Mouse (Mus musculus) 3T3-L1 (cell line): ENCODE results near the gene Wapl.

Experiments used
- DNase-seq: peaks from one replicate; pipeline ENCODE4 v3.0.0-alpha.2; 2015; ENCODE audit warnings: low read depth, low spot score

Gene Wapl

DNA sequence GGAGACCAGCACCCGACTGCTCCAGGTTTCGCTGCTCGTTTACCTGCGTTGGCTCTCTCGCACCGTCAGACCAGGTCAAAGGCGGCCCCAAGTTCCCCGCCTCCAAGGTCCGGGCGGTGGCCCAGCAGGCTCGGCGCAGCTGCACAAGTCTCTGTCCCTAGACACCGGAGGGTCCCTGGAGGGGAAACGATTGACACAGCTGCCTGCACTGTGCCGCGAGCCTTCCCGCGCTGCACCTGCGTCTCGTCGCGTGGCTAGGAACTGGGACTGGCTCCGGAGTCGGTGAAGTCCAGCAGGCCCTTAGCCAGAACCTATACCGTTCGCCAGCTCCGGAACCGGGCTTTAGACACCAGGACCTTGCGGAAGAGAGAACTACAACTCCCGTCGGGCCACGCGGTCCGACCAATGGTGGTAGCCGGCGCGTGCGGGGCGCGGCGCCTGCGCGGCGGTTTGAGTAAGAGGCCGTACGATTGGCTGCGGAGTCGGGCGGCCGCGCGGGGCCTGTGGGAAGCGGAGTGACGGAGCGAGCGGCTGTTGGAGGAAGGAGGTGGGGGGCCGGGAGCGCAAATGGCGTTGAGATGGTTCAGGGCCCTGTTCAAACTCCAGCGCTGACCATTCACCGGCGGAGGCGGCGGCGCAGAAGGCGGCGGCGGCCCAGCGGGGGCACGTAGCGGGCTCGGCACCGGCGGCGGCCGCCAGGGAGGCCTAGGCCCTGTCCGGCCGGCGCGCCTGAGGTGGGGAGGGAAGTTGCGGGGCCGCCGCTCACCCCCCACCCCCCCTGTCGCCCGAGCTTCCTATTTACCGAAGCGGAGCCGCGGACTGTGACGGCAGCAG, at the start of gene Wapl:
Gene Wapl, plus strand, starts transcription at position 534 of the 834 bp plus-strand sequence.
- peak; percentile 92 for DNase-seq

DNA sequence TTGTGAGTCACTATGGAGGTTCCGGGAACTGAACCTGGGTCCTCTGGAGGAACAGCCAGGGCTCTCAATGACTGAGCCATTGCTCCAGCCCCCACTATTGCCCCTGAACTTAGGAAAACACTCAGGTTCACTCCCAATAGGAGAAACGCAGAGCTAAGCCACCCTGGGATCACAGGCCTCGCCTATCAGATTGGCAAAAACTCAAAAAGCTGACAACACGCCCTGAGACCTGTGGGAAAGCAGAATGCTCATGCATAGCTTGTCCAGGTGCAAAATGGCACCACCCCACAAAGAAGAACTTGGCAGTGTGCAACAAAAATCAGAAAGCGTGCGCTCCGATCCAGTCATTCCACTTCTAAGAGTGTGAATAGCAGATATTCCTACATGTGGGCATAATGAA, 46.9 kb upstream of the Wapl start:
- no peak for DNase-seq

DNA sequence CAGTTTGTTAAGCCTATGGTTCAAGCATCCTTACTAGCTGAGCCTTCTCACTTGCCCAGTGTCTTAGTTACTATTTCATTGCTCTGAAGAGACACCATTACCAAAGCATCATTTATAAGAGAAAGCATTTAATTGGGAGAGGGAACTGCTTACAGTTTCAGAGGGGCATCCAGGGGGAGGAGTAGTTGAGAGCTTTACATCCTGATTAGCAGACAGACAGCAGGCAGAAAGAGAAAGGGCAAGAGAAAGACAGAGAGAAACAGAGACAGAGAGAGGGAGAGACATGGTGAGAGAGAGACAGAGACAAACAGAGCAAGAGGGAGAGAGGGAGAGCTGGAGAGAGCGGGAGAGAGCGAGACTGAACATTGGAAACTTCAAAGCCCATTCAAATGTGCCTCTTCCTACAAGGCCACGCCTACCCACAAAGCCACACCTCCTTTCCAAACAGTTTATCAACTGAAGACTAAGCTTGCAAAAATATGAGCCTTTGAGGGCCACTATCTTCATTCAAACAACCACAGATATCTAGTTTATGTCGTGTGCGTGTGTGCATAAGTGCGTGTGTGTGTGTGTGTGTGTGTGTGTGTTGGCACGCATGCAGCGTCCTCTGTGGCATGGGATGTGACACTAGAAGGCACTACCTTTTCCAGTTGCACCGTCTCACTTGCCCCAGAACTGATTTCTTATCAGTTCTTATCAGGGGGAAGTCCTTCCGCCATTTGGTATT, 40.8 kb upstream of the Wapl start:
- DNase-seq = no peak

DNA sequence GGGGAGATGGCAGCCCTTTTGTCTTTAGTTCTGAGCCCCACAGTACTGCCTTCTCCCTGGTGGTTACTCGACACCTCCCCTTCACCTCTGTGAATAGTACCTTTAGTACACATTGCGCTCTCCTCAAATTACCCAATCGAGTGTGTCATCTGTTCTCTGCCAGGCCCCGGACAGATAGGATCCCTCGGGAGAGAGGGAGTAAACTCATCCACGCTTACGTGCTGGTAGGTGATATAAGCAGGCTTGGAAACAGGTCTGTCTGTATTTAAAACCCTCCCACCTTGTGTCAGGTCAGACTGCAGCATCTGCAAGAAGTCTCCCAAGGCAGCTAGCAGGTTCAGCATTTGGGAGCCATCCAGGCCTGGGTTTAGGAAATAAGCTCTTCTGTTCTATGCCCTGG, 38.5 kb upstream of the Wapl start:
- DNase-seq = no peak

DNA sequence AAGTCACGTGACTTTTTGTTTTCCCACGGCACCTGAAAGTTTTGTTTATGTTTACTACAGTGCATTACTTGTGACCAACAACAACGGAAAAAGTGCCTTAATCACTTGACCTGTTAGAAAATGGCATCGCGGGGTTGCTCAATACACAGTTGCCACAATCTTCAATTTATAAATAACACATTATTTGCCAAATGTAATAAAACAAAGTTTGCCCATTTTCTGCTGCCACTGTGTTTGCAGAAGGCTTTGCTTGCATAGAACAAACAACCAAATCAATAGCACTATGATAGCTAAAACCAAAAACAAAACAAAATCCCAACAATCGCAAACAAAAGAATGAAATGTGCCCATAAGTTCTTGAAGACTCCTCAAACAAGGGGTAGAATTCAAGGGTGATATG, 38.0 kb upstream of the Wapl start:
- DNase-seq = no peak

DNA sequence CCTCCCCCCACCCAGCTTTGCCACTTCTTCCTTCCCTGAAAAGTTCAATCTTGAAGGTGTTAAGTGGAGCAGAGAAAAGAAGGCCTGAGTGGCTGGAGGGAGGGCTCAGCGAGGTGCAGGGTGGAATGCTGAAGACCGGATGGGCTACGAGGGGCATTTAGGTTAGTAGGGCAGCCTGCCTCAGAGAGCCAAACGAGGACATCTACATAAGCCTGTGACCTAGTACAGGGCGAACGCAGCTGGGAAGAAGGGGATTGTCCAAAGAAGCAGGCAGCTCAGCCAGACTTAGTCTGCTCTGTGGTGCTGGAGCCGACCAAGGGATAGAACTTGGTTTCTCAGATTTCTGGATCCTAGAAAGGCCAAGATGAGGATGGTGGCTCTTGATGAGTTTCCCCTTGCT, 29.6 kb upstream of the Wapl start:
- no peak for DNase-seq

DNA sequence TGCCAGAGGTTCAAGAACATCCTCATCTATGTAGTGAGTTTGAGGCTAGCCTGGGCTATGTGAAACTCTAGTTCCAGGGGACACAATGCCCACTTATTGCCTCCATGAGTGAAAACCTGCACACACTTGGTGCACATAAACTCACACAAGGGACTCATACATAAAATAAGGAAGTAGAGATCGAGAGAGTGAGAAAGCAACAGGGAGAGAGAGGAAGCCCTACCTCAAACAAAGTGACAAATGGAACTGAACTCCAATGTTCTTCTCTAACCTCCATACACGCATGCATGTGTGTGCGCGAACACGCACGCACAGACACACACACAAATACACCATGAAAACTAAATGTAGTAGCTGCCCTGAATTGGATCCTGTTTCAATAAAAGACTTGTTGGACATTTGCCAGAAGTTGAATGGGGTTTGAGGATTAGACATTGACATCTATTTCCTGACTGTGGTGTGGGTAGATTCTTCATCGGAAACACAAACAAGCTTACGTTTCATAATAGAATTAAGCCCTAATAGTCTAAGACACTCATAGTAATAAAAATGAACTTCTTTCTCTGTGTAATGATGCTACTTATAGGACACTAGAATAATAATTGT, 25.8 kb upstream of the Wapl start:
- DNase-seq = no peak

DNA sequence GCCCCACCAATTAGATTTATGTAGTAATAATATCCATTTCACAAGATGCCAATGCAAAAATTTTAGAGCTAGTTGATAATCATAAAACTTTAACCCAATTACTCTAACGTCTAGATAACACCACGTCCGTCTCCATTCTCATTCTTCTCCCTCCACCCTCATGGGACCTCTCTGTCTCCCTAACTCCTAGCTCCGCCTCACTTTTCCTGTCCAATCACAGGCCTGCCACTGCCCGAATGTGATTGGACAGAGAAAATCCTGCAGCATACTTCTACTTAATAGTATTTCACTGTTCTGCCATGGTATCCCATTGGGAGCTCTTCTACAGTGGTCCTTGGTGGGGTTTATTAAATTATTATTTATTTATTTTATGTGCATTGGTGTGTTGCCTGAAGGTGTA, 16.6 kb upstream of the Wapl start:
- DNase-seq = no peak

DNA sequence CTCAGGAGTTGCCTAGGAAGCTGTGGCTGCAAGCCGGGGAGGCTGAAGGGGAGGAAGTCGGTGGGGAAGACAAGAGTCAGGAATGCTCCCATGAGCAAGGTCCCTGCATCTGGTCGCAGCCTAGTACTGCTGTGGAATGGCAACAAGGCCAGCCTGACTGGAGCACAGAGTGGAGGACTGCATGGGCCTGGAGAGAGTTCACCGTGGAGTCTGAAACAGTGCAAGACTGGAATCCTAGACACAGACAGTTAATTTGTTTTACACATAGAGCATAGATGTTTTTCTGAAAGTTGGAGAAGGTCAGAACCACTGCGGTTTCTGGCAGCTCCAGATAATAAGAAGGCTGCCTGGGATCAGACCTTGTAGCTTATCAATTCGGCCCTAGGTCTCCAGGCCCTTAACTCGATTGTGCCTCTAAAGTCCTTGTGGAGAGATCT, 13.4 kb upstream of the Wapl start:
- no peak for DNase-seq

DNA sequence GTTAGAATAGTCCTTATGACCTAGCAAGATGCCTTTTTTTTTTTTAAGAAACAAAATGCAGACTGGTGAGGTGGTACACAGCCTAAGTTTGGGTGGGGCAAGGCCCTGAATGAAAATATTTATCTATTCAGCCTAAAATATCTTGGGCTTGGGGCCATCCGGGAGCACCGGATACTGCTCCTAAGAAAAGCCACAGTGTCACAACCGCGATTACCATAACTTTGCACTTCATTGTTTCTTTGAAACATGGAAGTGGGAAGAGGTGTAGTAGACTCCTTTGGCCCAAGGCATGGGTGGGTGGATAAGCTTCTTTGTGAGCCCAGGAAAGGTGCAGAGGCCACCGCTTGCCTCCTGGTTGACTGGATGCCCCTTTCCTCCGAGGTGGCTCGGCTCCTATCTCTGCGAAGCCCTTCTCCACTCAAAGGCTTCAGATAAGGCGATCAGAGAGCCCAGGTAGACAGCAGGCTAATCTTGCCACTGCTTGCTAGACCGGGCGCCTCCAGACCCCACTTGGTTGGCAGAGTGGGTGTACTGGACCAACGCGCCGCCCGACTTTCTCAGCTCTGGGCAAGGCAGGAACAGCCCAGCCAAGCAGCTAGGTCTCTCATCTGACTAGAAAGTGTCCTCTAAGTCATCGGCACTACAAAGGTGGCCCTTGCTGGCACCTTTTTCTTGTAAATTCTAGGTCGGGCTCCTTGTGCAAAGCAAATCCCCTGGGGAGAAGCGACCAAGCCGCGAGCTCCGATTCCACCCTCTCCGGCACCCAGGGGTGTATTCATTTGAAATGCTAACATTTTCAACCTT, 12.7 kb upstream of the Wapl start:
- DNase-seq = no peak

DNA sequence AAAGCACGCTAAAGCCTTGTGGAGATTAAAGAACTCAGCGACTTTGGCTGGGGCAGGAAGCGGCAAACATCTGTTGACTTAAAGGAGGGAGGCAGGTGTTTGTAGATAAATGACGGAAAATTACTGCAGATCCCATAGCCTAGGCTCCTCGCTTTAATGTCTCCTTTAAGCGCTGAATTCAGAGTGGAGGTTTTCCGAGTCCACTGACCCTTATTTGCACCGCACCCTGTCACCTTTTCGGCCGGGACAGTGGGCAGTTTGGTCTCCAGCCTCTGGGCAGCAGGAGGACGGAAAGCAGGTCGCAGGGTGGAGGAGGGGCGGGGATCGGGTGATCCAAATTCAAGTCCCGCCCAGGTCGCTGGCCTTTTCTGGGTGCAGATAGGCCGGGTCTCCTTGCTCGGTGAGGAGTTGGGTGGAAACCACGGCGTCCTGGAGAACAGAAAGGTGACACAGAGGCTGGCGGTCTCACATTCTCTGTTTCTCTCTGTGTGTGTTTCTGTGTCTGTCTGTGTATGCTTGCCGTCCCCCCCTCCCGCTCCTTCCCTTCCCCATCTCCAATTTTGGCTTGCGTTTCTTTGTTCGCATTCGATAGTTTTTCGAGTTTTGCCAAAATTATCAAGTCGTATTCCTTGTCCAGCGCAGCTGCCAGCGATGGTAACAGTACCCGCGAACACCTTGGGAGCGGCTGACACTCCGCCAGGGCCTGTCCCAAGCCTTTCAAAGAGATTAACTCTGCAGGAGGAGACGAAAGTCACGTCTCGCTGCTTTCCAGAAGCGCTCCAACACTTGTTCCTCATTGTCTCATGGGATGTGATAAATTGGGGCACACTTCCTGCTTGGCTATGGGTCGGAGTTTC, 11.9 kb upstream of the Wapl start:
- no peak for DNase-seq

DNA sequence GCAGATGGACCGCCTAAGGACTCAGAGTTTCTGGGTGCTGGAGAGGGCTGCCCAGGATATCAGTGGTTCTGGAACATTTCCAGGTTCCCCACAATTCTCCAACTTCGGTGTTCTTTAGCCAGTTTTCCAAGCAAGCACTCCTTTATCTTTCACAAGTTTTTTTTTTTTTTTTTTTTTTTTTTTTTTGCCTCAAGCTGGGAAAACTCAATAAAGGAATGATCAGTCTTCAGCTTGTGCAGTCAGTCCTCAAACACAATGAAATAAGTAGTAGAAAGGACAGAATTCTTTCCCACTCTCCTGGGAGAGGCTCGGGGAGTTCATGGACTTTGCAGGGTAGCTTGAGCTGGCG, 11.3 kb upstream of the Wapl start:
- DNase-seq = no peak

DNA sequence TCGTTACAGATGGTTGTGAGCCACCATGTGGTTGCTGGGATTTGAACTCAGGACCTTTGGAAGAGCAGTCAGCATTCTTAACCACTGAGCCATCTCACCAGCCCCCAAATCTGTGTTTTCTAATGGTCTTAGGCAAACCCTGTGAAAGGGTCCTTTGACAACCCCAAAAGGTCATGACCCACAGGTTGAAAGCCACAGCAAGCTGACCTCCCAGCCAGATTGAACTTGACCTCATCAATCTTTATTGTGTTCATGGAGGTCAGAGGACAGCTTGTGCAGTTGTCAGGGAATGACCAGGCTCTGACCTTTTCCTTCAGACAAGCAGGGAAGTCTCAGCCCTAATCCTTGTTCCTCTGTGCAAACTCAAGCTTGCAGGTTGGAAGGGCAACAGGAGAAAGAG, 10.3 kb upstream of the Wapl start:
- DNase-seq = no peak

DNA sequence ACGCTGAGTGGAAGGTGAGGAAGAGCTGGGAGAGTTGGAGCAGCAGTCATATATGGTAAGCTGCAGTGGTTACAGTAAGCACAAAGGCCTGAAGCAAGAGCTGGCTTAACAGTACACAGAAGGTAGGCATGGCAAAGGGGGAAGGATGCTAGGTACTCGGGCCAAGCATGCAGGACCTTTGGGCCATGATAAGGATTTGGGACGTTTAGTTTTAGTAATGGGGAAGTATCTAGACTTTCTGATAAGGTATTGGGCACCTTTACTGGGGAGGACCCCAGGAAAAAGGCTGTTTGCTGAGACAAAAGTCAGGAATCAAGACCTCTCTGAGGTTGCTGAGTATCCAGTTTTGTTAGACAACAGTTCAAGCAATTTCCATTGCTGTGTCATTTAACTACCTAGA, 4.6 kb upstream of the Wapl start:
- DNase-seq = no peak

DNA sequence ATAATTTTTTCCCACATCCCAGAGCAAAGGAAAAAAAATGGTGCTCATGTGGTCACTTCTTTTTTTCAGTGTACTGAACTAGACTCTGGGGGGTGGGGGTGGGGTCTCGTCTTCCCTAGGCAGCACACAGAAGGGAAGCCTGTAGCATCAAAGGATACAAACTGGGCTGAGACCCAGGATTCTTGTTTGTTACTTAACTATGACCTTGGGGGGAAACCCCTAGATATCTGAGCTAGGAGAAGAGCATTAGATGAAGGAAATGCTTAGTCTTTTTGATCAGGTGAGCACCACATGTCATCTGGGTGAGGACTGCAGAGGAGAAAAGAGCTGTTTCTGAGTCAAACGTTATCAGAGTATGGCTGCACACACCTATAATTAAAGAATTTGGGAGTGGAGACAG, 3.5 kb upstream of the Wapl start:
- no peak for DNase-seq

DNA sequence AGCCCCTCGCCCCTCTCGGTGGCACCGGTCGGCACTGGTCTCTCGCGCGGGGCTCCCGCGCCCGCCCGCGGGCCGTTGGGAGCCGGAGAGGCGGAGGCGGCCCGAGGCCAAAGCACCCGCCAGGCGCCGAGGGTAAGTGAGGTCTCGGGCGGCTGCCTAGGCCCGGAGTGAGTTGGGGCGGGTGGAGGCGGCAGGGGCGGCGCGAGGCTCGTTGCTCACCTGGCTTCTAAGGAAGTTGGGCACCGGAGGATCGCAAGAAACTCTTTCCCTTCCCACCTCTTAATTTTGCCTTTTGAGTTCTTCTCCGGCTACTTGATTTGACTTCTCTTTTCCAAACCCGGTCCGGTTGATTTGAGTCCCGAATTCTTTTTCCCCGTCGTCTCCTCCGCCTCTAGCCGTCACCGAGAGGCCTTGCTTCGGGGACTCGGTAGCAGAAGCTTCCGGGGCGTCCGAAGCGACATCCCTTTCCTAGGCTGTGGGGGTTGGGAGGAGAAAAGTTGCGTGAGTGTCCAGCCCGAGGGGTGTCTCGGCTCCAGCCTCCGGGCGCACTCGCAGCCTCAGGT, 582 bp downstream of the Wapl start:
- DNase-seq = peak; percentile 57

DNA sequence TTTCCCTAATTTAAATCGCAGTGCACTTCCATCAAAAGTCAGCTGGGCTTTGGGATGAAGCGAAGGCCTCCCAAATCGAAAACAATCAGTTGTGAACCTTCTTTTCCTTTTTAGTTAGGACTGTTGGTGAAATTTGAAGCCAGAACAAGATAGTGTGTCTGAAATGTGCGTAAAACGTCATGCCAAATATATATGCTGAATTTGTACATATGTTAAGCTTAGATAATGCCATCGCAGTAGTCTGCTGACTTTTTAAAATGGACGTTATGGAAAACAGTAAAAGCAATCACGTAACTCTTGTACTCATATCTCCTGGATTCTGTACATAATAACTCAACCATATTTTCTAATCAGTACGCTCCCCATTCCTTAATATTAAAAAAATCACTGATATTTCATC, 1.2 kb downstream of the Wapl start:
- no peak for DNase-seq

DNA sequence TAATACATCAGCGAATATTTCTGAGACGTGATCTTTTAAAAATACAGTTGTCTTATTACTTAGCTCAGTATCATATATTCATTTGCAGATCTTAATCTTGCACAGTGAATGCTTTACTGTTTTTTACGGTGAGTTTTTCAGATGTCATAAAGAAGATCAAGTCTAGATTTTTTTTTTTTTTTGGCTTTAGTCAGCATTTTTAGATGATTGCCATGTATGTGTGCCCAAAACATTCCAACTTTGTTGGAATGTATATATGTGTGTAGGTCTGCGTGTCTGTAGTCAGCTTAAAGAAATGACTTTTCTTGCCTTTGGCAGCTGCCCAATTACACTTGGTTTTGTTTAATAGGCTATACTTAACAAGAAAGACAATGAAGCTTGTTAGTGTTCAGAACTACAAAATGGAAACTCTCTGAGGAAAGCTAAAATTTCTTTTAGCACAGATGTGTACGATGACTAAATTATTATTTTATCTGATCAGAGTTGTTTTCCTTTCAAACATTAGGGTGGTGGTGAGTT, 1.7 kb downstream of the Wapl start:
- DNase-seq = peak; percentile 23

DNA sequence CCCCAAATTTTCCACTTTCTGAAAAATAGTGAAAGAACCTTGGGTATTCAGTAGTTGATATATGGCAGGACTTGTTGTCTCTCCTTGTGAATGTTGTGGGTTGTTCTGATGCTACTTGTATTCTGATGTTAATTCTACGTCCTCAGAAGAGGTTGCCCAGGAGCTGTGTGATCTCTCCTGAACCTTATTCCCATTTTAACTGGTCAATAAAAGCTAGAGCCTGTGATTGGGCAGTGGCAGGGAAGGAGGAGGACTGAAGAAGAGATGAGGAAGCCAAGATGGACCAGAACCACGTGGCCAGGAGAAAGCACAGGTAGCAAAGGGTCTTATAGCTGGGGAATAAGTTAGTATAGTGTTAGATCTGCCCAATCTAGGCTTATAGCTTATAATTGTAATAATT, 7.1 kb downstream of the Wapl start:
- no peak for DNase-seq

DNA sequence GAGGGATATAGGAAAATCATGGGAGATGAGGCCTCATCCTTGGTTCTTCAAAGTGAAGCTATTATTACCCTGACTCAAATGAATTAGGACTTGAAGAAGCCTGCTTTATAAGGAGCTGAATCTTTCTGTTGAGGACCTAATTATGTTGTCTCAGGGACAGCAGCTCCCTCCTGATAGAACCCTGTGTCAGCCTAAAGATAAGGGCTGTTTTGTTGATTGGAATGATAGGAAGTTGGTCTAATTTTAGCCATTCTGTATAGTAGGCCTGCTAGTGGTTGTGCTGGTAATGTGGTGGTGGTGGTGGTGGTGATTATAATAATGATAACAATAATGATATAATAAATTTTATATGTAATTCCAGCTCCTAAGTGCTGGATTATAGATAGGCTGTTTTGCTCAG, 11.3 kb downstream of the Wapl start:
- DNase-seq = no peak

DNA sequence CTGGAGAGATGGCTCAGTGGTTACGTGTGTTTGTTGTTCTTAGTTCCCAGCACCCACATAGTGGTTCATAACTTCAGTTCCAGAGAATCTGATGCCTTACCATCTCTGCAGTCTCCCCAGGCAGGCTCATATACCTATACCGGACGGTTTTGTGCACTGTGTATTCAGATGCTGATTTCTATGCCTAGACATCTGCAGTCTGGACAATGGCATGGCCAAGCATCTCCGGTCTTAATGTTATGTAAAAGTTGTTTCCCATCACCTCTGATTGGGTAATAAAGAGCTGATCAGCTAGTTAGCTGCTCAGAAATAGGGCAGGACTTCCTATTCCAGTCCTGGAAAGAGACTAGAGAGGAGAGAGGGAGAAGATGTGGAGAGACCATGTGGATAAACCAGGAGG, 20.2 kb downstream of the Wapl start:
- DNase-seq = no peak
